Mouse (Mus musculus) olfactory bulb, adult 2 months (tissue): ENCODE measurements at regions not wholly inside any gene's neighbourhood (a gene's known extent, or its start where the extent isn't known, plus 50 kb on each side); places are given as distances from the start of the nearest gene placed in this dataset.

Experiments
- CTCF ChIP-seq: fragments of 200-500 bp; IDR thresholded peaks from 2 replicates; pipeline ENCODE4 v1.5.1; 2012; ENCODE audit warnings: low read depth, mild to moderate bottlenecking, low read length, moderate library complexity; ENCODE audit not compliant: insufficient read depth
- POLR2A ChIP-seq: fragments of 200-500 bp; IDR thresholded peaks from 2 replicates; pipeline ENCODE4 v1.6.1; 2012; ENCODE audit warnings: mild to moderate bottlenecking, low read depth, low read length, moderate library complexity; ENCODE audit not compliant: insufficient read depth

DNA sequence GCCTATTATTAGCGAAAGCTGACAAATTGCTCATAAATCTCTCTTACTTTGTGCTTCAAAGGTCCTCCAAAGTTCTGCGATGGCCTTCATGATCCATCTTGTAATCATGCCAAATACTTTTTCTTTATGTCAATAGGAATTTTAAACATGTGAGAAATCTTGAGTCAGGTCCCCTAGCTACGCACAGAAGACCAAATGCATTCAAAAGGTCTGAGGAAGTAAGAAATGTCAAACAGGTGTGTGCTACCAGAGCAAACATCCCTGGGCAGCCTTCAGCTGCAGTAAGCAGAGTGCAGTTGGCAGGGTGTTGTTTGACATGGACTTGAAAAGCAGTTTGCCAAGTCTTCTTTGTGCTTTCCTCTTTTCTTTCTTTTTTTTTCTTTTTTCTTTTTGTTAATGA, 125.2 kb upstream of the Pkn2 start:
- TF ChIP-seq POLR2A (no peak), CTCF (no peak)
